In the genomic region with DNA sequence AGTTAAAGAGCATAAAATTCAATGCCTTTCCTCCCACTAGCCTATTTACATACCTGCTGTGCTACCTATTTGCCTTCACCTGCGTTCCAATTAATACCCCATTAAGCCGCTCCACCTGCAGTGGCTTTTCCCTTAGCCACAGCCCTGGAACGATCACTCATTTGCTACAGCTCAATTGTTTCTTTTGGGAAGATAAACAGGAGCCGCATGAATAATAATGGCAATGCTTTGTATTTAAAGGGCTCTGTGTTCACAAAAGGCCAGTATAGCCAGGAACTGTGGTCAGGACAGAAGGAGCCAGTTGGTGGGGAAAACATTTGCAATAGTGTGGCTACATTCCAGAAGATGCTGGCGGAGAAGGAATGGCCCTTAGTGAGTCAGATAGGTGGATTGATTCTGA, we compare ENCODE assay signal across 24 mouse cellular contexts.
A peak's percentile ranks its signal among the peaks of the same experiment; 100 is the strongest.
DNase-seq lines count a peak whose midpoint lies in the region; ATAC-seq lines count a peak whose summit lies in the region.
"Had no signal": no experiment of that assay in that cellular context is flagged by ENCODE, and none has a peak within 500 bp of the region (broad histone marks: within the 10 kb centered on the region; RNA-seq: fewer than 3 reads in every experiment).

No protein-coding gene starts in this region.

- H3K9me3 ChIP-seq in forebrain, embryonic 11.5 days (ENCODE audit: control insufficient read depth, low read length), result peaks cover 8% of the 10 kb centered on the region; the same call in 1 of the 2 replicates
- H3K9me3 ChIP-seq in forebrain, embryonic 14.5 days (replicated peaks; ENCODE audit: control insufficient read depth, low read length), result peaks cover 5% of the 10 kb centered on the region; the same call in 1 of the 2 replicates
- peaks cover 12% of the 10 kb centered on the region; the same call in 1 of the 2 replicates for H3K9me3 ChIP-seq in kidney, embryonic 16.5 days (ENCODE audit: low read length)

- no peak overlapping the region for H3K9ac ChIP-seq in forebrain, embryonic 11.5 days (ENCODE audit: low read length)
- H3K9ac ChIP-seq in forebrain, embryonic 14.5 days (ENCODE audit: low read length), result no peak overlapping the region
- H3K9ac ChIP-seq in kidney, embryonic 16.5 days (replicated peaks; ENCODE audit: low read length), result no peak overlapping the region
- H3K9ac ChIP-seq: embryonic facial prominence, embryonic 12.5 days; forebrain, embryonic 12.5 days; forebrain, embryonic 15.5 days; forebrain, postnatal 0 days had no signal

- no peak overlapping the region for H3K27ac ChIP-seq in forebrain, embryonic 11.5 days (ENCODE audit: low read depth, low read length)
- no peak overlapping the region for H3K27ac ChIP-seq in forebrain, embryonic 14.5 days (ENCODE audit: low read depth, low read length)
- 0 out of 2 replicates have a peak overlapping the region, but pooled peaks have one; percentile 30 for H3K27ac ChIP-seq in kidney, embryonic 16.5 days (ENCODE audit: low read length)
- H3K27ac ChIP-seq: embryonic facial prominence, embryonic 10.5 days; embryonic facial prominence, embryonic 12.5 days; forebrain, embryonic 12.5 days; forebrain, embryonic 15.5 days had no signal

- no peak overlapping the region for H3K4me3 ChIP-seq in forebrain, embryonic 11.5 days (ENCODE audit: low read depth, low read length)
- no peak overlapping the region for H3K4me3 ChIP-seq in forebrain, embryonic 14.5 days (ENCODE audit: low read depth, low read length)
- H3K4me3 ChIP-seq in kidney, embryonic 16.5 days (ENCODE audit: low read length), result no peak overlapping the region
- H3K4me3 ChIP-seq: embryonic facial prominence, embryonic 10.5 days; embryonic facial prominence, embryonic 12.5 days; forebrain, embryonic 12.5 days; forebrain, embryonic 15.5 days had no signal

- H3K36me3 ChIP-seq in forebrain, embryonic 11.5 days (ENCODE audit: control insufficient read depth, insufficient read depth, low read length), result no peaks in the 10 kb centered on the region
- no peaks in the 10 kb centered on the region for H3K36me3 ChIP-seq in forebrain, embryonic 14.5 days (ENCODE audit: control insufficient read depth, insufficient read depth, low read length)
- peaks cover 7% of the 10 kb centered on the region; the same call in 1 of the 2 replicates for H3K36me3 ChIP-seq in kidney, embryonic 16.5 days (ENCODE audit: insufficient read depth, low read length)
- H3K36me3 ChIP-seq: embryonic facial prominence, embryonic 12.5 days; forebrain, embryonic 12.5 days; forebrain, embryonic 15.5 days had no signal

- no peak overlapping the region for H3K4me2 ChIP-seq in forebrain, embryonic 11.5 days (ENCODE audit: low read depth, low read length, severe bottlenecking)
- H3K4me2 ChIP-seq in forebrain, embryonic 14.5 days (ENCODE audit: low read length), result no peak overlapping the region
- no peak overlapping the region for H3K4me2 ChIP-seq in kidney, embryonic 16.5 days (replicated peaks; ENCODE audit: low read depth, low read length)
- H3K4me2 ChIP-seq: embryonic facial prominence, embryonic 12.5 days; forebrain, embryonic 12.5 days; forebrain, embryonic 15.5 days had no signal

- H3K27me3 ChIP-seq in forebrain, embryonic 11.5 days (ENCODE audit: control insufficient read depth, insufficient read depth, low read length), result no peaks in the 10 kb centered on the region
- H3K27me3 ChIP-seq in forebrain, embryonic 14.5 days (replicated peaks; ENCODE audit: control insufficient read depth, insufficient read depth, low read length), result no peaks in the 10 kb centered on the region
- H3K27me3 ChIP-seq in kidney, embryonic 16.5 days (ENCODE audit: insufficient read depth, low read length), result no peaks in the 10 kb centered on the region
- H3K27me3 ChIP-seq: CH12.LX; embryonic facial prominence, embryonic 12.5 days; forebrain, embryonic 12.5 days; forebrain, embryonic 15.5 days; Patski had no signal

- no peak for ATAC-seq in forebrain, embryonic 11.5 days (replicated peaks; ENCODE audit: low FRiP score)
- ATAC-seq in forebrain, embryonic 14.5 days, result no peak
- no peak for ATAC-seq in kidney, embryonic 16.5 days (ENCODE audit: low FRiP score, low TSS enrichment)
- ATAC-seq: activated CD4-positive, CD25-positive, alpha-beta regulatory T cell, adult 4 months; CD4-positive, CD25-positive, alpha-beta regulatory T cell, adult 4 months; forebrain, embryonic 15.5 days; forebrain, postnatal 0 days; Patski had no signal

- 0 out of 2 replicates have a peak, but pooled peaks cover 4% of the 10 kb centered on the region for H3K4me1 ChIP-seq in forebrain, embryonic 11.5 days (replicated peaks; ENCODE audit: control insufficient read depth, insufficient read depth, low read length)
- H3K4me1 ChIP-seq in forebrain, embryonic 14.5 days (ENCODE audit: control insufficient read depth, insufficient read depth, low read length), result peaks cover 14% of the 10 kb centered on the region; the same call in 1 of the 2 replicates
- H3K4me1 ChIP-seq in kidney, embryonic 16.5 days (ENCODE audit: insufficient read depth, low read length), result 0 out of 2 replicates have a peak, but pooled peaks cover 8% of the 10 kb centered on the region

- WGBS in forebrain, embryonic 11.5 days, result 73% methylated on average over 5 of the region's 5 CpGs
- 55% methylated on average over 5 of the region's 5 CpGs for WGBS in forebrain, embryonic 14.5 days
- WGBS in kidney, embryonic 16.5 days, result 78% methylated on average over 5 of the region's 5 CpGs

- DNase-seq in forebrain, embryonic 11.5 days (ENCODE audit: low spot score), result peak; percentile 14
- DNase-seq in forebrain, embryonic 14.5 days (ENCODE audit: low spot score), result no peak
- no peak for DNase-seq in kidney, adult 8-10 months
- peak; percentile 58 for DNase-seq in R1 (ENCODE audit: low read depth, low spot score)
- DNase-seq in thymus, postnatal 36 days, result no peak
- DNase-seq in thymus, postnatal 0 days (ENCODE audit: low spot score), result no peak
- DNase-seq: adrenal gland, adult 8-10 months; adrenal gland, postnatal 14 days; adrenal gland, postnatal 36 days; B cell, adult 2 months; cerebellum, adult 11-12 months; cerebellum, adult 2 months; cerebellum, adult 9-10 months; cerebellum, postnatal 25 days; forebrain, postnatal 0 days had no signal

Comparison
In these comparisons a context has a peak if more than half of its experiments do, and no peak if none do; other contexts are left out.
1. DNase-seq: peak in forebrain, embryonic 11.5 days (single experiment) and R1 (single experiment); none in forebrain, embryonic 14.5 days (single experiment), kidney, adult 8-10 months (0 of 2), thymus, postnatal 36 days (0 of 2) and thymus, postnatal 0 days (single experiment).